Mouse (Mus musculus): ENCODE results near the gene Adra2b. TPM values are rescaled to one million over a fixed set of nuclear protein-coding genes. Genes with fewer than 3 reads are reported as not detected.

Gene Adra2b
- polyA plus RNA-seq, 1 experiment from 2014 or later: 0.64 TPM

DNA sequence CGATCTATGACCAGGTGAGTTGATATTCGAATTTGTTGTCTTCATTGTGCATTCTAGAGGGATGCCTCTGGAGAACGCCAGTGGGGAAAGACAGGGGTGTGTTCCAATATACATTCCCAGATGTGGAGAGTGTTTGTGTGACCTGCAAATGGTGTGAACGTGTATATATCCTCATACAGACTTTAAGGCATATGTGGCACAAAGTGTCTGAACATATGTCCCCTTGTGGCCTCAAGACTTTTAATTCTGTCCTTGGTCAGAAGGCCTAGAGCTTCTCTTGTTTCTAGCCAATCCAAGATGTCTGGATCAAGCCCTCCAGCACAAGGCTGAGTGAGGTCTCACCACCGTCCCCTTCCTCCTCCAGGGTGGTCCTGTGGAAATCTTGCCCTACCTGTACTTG lies 26.1 kb upstream of the Adra2b start:
- Histone ChIP-seq H3K4me3 (ENCODE audit: low read depth, low read length) (peak overlapping the region; percentile 37), H3K9ac (replicated peaks; ENCODE audit: low read depth, low read length) (no peak overlapping the region), H3K4me2 (replicated peaks; ENCODE audit: low read depth, low read length) (peak overlapping the region; percentile 81), H3K36me3 (ENCODE audit: control insufficient read depth, insufficient read depth, low read length) (no peaks in the 10 kb centered on the region), H3K9me3 (ENCODE audit: control insufficient read depth, low read depth, low read length) (no peaks in the 10 kb centered on the region), H3K27me3 (ENCODE audit: control insufficient read depth, insufficient read depth, low read length) (peaks cover 6% of the 10 kb centered on the region; the same call in 1 of the 2 replicates), H3K4me1 (ENCODE audit: control insufficient read depth, insufficient read depth, low read length) (no peaks in the 10 kb centered on the region), H3K27ac (ENCODE audit: low read length) (no peak overlapping the region)
- 46% methylated on average over 5 of the region's 5 CpGs for WGBS
- no peak for ATAC-seq (ENCODE audit: insufficient number of reproducible peaks, insufficient read depth, low FRiP score, low read depth)

DNA sequence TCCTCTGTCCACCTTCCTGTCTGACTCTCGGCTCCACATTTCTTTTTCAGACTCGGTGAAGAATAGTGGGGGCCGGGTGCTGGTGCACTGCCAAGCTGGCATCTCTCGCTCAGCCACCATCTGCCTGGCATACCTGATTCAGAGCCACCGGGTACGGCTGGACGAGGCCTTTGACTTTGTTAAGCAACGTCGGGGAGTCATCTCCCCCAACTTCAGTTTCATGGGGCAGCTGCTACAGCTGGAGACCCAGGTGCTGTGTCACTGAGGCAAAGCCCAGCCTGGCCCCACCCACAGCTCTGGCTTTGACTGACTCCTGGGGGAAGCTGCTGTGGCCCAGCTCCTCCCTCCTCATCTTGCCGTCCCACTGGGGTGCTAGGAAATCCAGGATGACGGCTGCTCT lies 25.5 kb upstream of the Adra2b start:
- Histone ChIP-seq H3K9me3 (ENCODE audit: control insufficient read depth, low read depth, low read length) (no peaks in the 10 kb centered on the region), H3K9ac (replicated peaks; ENCODE audit: low read depth, low read length) (no peak overlapping the region), H3K4me3 (ENCODE audit: low read depth, low read length) (no peak overlapping the region), H3K36me3 (ENCODE audit: control insufficient read depth, insufficient read depth, low read length) (no peaks in the 10 kb centered on the region), H3K27me3 (ENCODE audit: control insufficient read depth, insufficient read depth, low read length) (peaks cover 6% of the 10 kb centered on the region; the same call in 1 of the 2 replicates), H3K4me1 (ENCODE audit: control insufficient read depth, insufficient read depth, low read length) (no peaks in the 10 kb centered on the region), H3K4me2 (replicated peaks; ENCODE audit: low read depth, low read length) (peak overlapping the region; percentile 81; the same call in 1 of the 2 replicates), H3K27ac (ENCODE audit: low read length) (no peak overlapping the region)
- WGBS: 63% methylated on average over 11 of the region's 11 CpGs
- ATAC-seq (ENCODE audit: insufficient number of reproducible peaks, insufficient read depth, low FRiP score, low read depth): no peak

DNA sequence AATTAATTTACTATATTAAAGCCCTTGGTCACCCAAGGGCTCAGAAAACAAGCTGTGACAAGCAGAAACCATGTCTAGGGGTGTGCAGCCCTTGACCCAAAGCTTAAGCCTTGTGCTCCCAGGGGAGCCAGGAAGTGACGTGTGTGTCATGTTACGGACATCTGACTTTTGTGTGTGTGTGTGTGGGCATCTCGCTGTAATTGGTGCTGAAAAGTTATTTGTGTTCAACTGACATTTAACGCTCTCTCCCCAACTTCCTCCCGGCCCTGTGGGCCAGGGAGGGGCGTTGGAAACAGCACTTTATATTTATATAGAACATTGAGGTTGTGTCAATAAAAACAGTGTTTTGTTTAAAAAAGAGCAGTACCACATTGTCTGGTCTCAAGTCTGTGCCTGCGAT lies 25.0 kb upstream of the Adra2b start:
- WGBS: 59% methylated on average over 7 of the region's 7 CpGs
- H3K27me3 ChIP-seq (ENCODE audit: control insufficient read depth, insufficient read depth, low read length): peaks cover 6% of the 10 kb centered on the region; the same call in 1 of the 2 replicates
- no peak overlapping the region for H3K4me3 ChIP-seq (ENCODE audit: low read depth, low read length)
- H3K27ac ChIP-seq (ENCODE audit: low read length): no peak overlapping the region
- H3K9ac ChIP-seq (replicated peaks; ENCODE audit: low read depth, low read length): no peak overlapping the region
- no peaks in the 10 kb centered on the region for H3K4me1 ChIP-seq (ENCODE audit: control insufficient read depth, insufficient read depth, low read length)
- H3K36me3 ChIP-seq (ENCODE audit: control insufficient read depth, insufficient read depth, low read length): no peaks in the 10 kb centered on the region
- ATAC-seq (ENCODE audit: insufficient number of reproducible peaks, insufficient read depth, low FRiP score, low read depth): no peak
- H3K4me2 ChIP-seq (replicated peaks; ENCODE audit: low read depth, low read length): no peak overlapping the region
- H3K9me3 ChIP-seq (ENCODE audit: control insufficient read depth, low read depth, low read length): no peaks in the 10 kb centered on the region

DNA sequence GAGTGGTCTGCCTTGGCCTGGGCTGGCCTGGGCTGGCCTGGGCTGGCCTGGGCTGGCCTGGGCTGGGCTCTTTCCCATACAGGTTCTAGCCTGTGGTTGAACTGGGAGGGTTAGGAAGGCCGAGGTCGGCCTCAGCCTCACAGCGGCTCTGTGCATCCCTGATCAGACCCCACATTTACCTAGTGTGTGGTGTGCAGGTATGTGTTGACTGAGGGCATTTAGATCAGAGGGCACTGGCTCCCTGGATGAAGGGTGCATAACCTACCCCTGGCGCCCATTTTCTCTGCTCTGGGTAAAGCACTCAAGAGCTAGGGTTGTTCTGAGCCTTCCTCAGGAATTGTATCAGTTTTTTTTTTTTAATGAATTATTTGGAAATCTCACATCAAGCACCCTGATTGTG lies 24.6 kb upstream of the Adra2b start, which contains the start of gene Astl:
TSS of gene Astl (plus strand) at position 224 of the 400 bp plus-strand sequence.
- peak within 1 kb of the TSS; percentile 81; the same call in 1 of the 2 replicates for H3K4me2 ChIP-seq (replicated peaks; ENCODE audit: low read depth, low read length)
- no peak within 1 kb of the TSS for H3K9ac ChIP-seq (replicated peaks; ENCODE audit: low read depth, low read length)
- H3K4me3 ChIP-seq (ENCODE audit: low read depth, low read length): no peak within 1 kb of the TSS
- no peaks in the 10 kb centered on the region for H3K4me1 ChIP-seq (ENCODE audit: control insufficient read depth, insufficient read depth, low read length)
- H3K36me3 ChIP-seq (ENCODE audit: control insufficient read depth, insufficient read depth, low read length): no peaks in the 10 kb centered on the region
- H3K9me3 ChIP-seq (ENCODE audit: control insufficient read depth, low read depth, low read length): no peaks in the 10 kb centered on the region
- peaks cover 6% of the 10 kb centered on the region; the same call in 1 of the 2 replicates for H3K27me3 ChIP-seq (ENCODE audit: control insufficient read depth, insufficient read depth, low read length)
- H3K27ac ChIP-seq (ENCODE audit: low read length): no peak within 1 kb of the TSS
- WGBS: 73% methylated on average over 4 of the region's 4 CpGs
- no peak for ATAC-seq (ENCODE audit: insufficient number of reproducible peaks, insufficient read depth, low FRiP score, low read depth)

DNA sequence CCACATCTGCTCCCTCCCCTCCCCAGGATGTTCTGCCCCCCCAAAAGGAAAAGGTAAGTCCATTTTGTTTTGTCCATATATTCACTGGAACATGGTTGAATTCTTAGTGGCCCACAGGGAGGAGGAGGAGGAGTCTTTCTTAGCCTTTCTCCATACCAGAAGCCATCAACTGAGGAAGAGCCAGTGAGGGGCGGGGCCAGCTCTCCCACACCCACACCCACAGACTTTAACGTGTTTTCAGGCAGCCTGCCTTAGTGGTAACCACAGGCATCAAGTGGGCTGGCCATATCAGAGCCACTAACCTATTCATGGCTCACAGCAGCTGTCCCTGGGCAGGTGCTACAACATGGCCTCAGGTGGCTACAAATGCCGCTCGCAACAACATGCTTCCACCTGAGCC lies 24.2 kb upstream of the Adra2b start:
- peaks cover 6% of the 10 kb centered on the region; the same call in 1 of the 2 replicates for H3K27me3 ChIP-seq (ENCODE audit: control insufficient read depth, insufficient read depth, low read length)
- H3K27ac ChIP-seq (ENCODE audit: low read length): no peak overlapping the region
- H3K9me3 ChIP-seq (ENCODE audit: control insufficient read depth, low read depth, low read length): no peaks in the 10 kb centered on the region
- ATAC-seq (ENCODE audit: insufficient number of reproducible peaks, insufficient read depth, low FRiP score, low read depth): no peak
- H3K4me2 ChIP-seq (replicated peaks; ENCODE audit: low read depth, low read length): no peak overlapping the region
- WGBS: 73% methylated on average over 4 of the region's 4 CpGs
- H3K4me3 ChIP-seq (ENCODE audit: low read depth, low read length): no peak overlapping the region
- no peaks in the 10 kb centered on the region for H3K4me1 ChIP-seq (ENCODE audit: control insufficient read depth, insufficient read depth, low read length)
- H3K9ac ChIP-seq (replicated peaks; ENCODE audit: low read depth, low read length): no peak overlapping the region
- H3K36me3 ChIP-seq (ENCODE audit: control insufficient read depth, insufficient read depth, low read length): no peaks in the 10 kb centered on the region

DNA sequence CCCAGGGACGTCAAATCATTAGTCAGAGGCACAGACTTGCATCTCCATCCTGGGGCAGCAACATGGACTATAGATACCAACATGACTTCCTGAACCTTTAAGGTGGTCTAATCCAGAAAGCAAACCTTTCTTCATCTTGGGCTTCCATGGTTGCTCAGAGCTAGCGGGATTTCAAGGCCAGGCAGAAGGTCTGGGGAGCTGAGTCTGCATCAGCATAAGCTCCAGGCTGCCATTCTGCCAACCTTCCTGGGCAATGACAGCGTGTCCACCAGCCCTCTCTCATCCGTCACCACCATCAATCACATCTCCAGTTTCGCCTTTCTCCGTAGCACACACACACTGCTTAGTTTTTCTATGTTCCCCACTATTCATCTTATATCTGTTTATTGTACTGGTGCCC lies 23.7 kb upstream of the Adra2b start:
- Histone ChIP-seq H3K27me3 (ENCODE audit: control insufficient read depth, insufficient read depth, low read length) (peaks cover 6% of the 10 kb centered on the region; the same call in 1 of the 2 replicates), H3K4me1 (ENCODE audit: control insufficient read depth, insufficient read depth, low read length) (no peaks in the 10 kb centered on the region), H3K4me3 (ENCODE audit: low read depth, low read length) (no peak overlapping the region), H3K36me3 (ENCODE audit: control insufficient read depth, insufficient read depth, low read length) (no peaks in the 10 kb centered on the region), H3K9ac (replicated peaks; ENCODE audit: low read depth, low read length) (no peak overlapping the region), H3K4me2 (replicated peaks; ENCODE audit: low read depth, low read length) (no peak overlapping the region), H3K27ac (ENCODE audit: low read length) (no peak overlapping the region), H3K9me3 (ENCODE audit: control insufficient read depth, low read depth, low read length) (no peaks in the 10 kb centered on the region)
- ATAC-seq (ENCODE audit: insufficient number of reproducible peaks, insufficient read depth, low FRiP score, low read depth): no peak
- WGBS: 66% methylated on average over 6 of the region's 6 CpGs

DNA sequence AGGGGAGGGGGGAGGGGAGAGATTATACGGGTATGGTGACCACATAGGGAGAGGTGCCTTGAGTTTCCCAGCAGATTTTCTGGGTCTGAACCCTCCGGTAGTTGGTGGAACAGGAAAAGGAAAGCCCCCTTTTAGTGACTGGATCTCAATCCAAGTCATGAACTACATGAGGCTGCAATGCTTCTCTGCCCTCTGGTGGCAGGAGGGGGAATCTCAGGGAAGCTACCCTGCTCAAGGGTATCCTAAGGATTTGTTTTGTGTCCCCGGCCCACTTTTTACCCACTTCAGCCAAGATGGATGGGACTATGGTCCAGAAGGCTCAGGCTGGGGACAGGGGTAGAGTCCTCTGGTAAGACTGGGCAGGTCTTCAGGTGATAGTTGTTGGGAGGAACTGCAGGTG lies 21.8 kb upstream of the Adra2b start:
- H3K4me3 ChIP-seq (ENCODE audit: low read depth, low read length): no peak overlapping the region
- H3K27ac ChIP-seq (ENCODE audit: low read length): no peak overlapping the region
- peaks cover 6% of the 10 kb centered on the region; the same call in 1 of the 2 replicates for H3K27me3 ChIP-seq (ENCODE audit: control insufficient read depth, insufficient read depth, low read length)
- H3K4me1 ChIP-seq (ENCODE audit: control insufficient read depth, insufficient read depth, low read length): no peaks in the 10 kb centered on the region
- no peak overlapping the region for H3K4me2 ChIP-seq (replicated peaks; ENCODE audit: low read depth, low read length)
- no peak overlapping the region for H3K9ac ChIP-seq (replicated peaks; ENCODE audit: low read depth, low read length)
- ATAC-seq (ENCODE audit: insufficient number of reproducible peaks, insufficient read depth, low FRiP score, low read depth): no peak
- H3K36me3 ChIP-seq (ENCODE audit: control insufficient read depth, insufficient read depth, low read length): no peaks in the 10 kb centered on the region
- no peaks in the 10 kb centered on the region for H3K9me3 ChIP-seq (ENCODE audit: control insufficient read depth, low read depth, low read length)
- 11% methylated on average over 3 of the region's 3 CpGs for WGBS

DNA sequence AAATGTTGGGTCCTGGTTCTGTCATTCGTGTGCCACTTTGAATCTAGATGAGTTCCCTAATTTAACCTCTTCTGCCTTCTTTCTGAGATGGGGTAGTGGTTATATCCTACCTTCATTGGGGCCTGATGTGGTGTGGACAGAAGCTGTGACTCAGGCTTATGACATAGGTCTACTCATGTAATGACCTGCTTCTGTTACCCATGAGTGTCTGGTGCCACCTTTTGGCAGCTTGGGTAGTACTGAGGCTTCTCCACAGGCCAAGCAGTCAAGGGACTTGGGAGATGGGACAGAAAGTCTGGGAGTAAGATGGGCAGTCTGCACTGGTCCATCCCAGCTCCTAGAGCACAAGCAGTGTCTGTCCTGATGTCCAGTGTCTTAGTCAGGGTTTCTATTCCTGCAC lies 16.7 kb upstream of the Adra2b start:
- WGBS: 61% methylated on average over 1 of the region's 1 CpGs
- Histone ChIP-seq H3K9me3 (ENCODE audit: control insufficient read depth, low read depth, low read length) (no peaks in the 10 kb centered on the region), H3K36me3 (ENCODE audit: control insufficient read depth, insufficient read depth, low read length) (no peaks in the 10 kb centered on the region), H3K4me3 (ENCODE audit: low read depth, low read length) (no peak overlapping the region), H3K9ac (replicated peaks; ENCODE audit: low read depth, low read length) (no peak overlapping the region), H3K4me1 (ENCODE audit: control insufficient read depth, insufficient read depth, low read length) (no peaks in the 10 kb centered on the region), H3K4me2 (replicated peaks; ENCODE audit: low read depth, low read length) (no peak overlapping the region), H3K27ac (ENCODE audit: low read length) (no peak overlapping the region), H3K27me3 (ENCODE audit: control insufficient read depth, insufficient read depth, low read length) (no peaks in the 10 kb centered on the region)
- no peak for ATAC-seq (ENCODE audit: insufficient number of reproducible peaks, insufficient read depth, low FRiP score, low read depth)
